ENCODE assay signal across 9 mouse cellular contexts in the genomic region with DNA sequence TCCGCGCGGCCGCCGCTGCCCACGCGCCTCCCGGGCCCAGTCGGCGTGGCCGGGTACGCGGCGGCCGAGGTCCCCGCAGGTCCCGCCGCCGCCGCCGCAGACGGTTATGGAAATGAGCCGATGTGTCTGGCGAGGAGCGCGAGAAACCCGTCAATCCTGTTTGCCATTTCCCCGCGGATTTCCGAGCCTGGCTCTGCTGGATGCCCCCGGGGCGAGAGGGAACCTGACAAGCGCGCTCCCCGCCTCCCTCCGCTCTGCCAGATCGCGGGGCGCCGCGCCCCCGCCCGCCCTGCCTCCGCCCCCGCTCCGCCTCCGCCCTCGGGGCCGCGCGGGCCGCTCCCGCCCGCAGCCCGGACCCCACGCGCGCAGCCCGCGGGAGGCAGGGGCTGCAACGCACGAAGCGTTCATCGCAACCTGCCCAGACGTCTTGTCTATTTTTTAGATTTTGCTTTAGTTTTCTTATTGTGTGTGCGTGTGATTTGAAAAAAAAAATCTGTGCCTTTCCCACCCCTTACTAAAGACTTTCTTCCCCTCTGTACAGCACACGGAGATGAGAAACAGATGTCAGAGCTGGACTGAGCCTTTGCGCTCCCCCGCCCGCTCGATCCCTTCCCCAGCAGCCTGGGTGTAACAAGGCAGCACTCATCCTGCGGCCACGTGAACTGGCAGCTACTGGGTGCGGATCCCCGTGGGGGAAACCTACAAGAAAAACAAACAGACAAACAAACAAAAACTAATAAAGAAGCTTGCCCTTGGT. TPM values are rescaled to one million over a fixed set of nuclear protein-coding genes. Genes with fewer than 3 reads are reported as not detected.
DNase-seq lines count a peak whose midpoint lies in the region; ATAC-seq lines count a peak whose summit lies in the region.
"Had no signal": no experiment of that assay in that cellular context is flagged by ENCODE, and none has a peak within 500 bp of the region (broad histone marks: within the 10 kb centered on the region; RNA-seq: fewer than 3 reads in every experiment).

TSS of gene Sertad4 (minus strand) at position 283 of the 757 bp plus-strand sequence.

- peaks cover 80% of the 10 kb centered on the region for H3K27me3 ChIP-seq in embryonic facial prominence, embryonic 10.5 days (replicated peaks; ENCODE audit: low read depth, poor library complexity, severe bottlenecking)
- peaks cover 89% of the 10 kb centered on the region for H3K27me3 ChIP-seq in liver, embryonic 13.5 days
- no peaks in the 10 kb centered on the region; the same call in 1 of the 2 replicates for H3K27me3 ChIP-seq in neural tube, embryonic 15.5 days (replicated peaks)

- peaks cover 3% of the 10 kb centered on the region; the same call in 1 of the 2 replicates for H3K36me3 ChIP-seq in embryonic facial prominence, embryonic 10.5 days (replicated peaks)
- no peaks in the 10 kb centered on the region for H3K36me3 ChIP-seq in liver, embryonic 13.5 days
- no peaks in the 10 kb centered on the region for H3K36me3 ChIP-seq in neural tube, embryonic 15.5 days
- H3K36me3 ChIP-seq: G1E had no signal

- peak within 1 kb of the TSS; percentile 98 for H3K27ac ChIP-seq in embryonic facial prominence, embryonic 10.5 days (replicated peaks)
- H3K27ac ChIP-seq in liver, embryonic 13.5 days, result no peak within 1 kb of the TSS
- H3K27ac ChIP-seq in neural tube, embryonic 15.5 days (replicated peaks), result peak within 1 kb of the TSS; percentile 95

- DNase-seq in ovary, adult 18-20 months (ENCODE audit: low spot score), result peak; percentile 28
- no peak for DNase-seq in ovary, postnatal 14 days (ENCODE audit: low spot score)
- DNase-seq in embryonic facial prominence, embryonic 10.5 days (ENCODE audit: low spot score), result peak; percentile 93
- DNase-seq in heart, adult 9 months (ENCODE audit: low spot score in 2 of 2), result peak; percentile 64 to 69
- DNase-seq in kidney, adult 9 months, result peak; percentile 36
- no peak for DNase-seq in liver, embryonic 13.5 days
- DNase-seq in urinary bladder, postnatal 4 days (ENCODE audit: low spot score in 2 of 2), result peak; percentile 64 to 73

- no peak for ATAC-seq in liver, embryonic 13.5 days (ENCODE audit: low read depth)
- peak; percentile 70 for ATAC-seq in neural tube, embryonic 15.5 days (ENCODE audit: low FRiP score)

- H3K4me3 ChIP-seq in embryonic facial prominence, embryonic 10.5 days, result peak within 1 kb of the TSS; percentile 94
- peak within 1 kb of the TSS; percentile 60 for H3K4me3 ChIP-seq in liver, embryonic 13.5 days (replicated peaks)
- peak within 1 kb of the TSS; percentile 57 for H3K4me3 ChIP-seq in neural tube, embryonic 15.5 days (replicated peaks)

- peak within 1 kb of the TSS; percentile 45; the same call in 1 of the 2 replicates for H3K9ac ChIP-seq in liver, embryonic 13.5 days
- H3K9ac ChIP-seq in neural tube, embryonic 15.5 days (replicated peaks), result peak within 1 kb of the TSS; percentile 80

- peak within 1 kb of the TSS; percentile 67 for H3K4me2 ChIP-seq in liver, embryonic 13.5 days
- H3K4me2 ChIP-seq in neural tube, embryonic 15.5 days, result peak within 1 kb of the TSS; percentile 89

- peaks cover 59% of the 10 kb centered on the region for H3K4me1 ChIP-seq in embryonic facial prominence, embryonic 10.5 days
- no peaks in the 10 kb centered on the region; the same call in 1 of the 2 replicates for H3K4me1 ChIP-seq in liver, embryonic 13.5 days (replicated peaks)
- H3K4me1 ChIP-seq in neural tube, embryonic 15.5 days, result peaks cover 57% of the 10 kb centered on the region

- under 1% methylated on average over 75 of the region's 75 CpGs for whole genome bisulfite sequencing in embryonic facial prominence, embryonic 10.5 days
- under 1% methylated on average over 64 of the region's 75 CpGs for WGBS in liver, embryonic 13.5 days (ENCODE audit: insufficient replicate concordance)
- WGBS in neural tube, embryonic 15.5 days, result under 1% methylated on average over 75 of the region's 75 CpGs

- no peaks in the 10 kb centered on the region for H3K9me3 ChIP-seq in embryonic facial prominence, embryonic 10.5 days
- no peaks in the 10 kb centered on the region for H3K9me3 ChIP-seq in liver, embryonic 13.5 days (replicated peaks)
- H3K9me3 ChIP-seq in neural tube, embryonic 15.5 days (replicated peaks), result no peaks in the 10 kb centered on the region

RNA-seq across cellular contexts. Expression of gene Sertad4, which starts in this region (rescaled TPM):
- 23.6 and 33.4 TPM in 2 replicates for polyA plus RNA-seq in embryonic facial prominence, embryonic 10.5 days (2016; fragmentation: Nextera tagmentation; extraction: Ambion mirVana)
- 0.93 and 1.2 TPM in 2 replicates for polyA plus RNA-seq in liver, embryonic 13.5 days (2015; fragmentation: Nextera tagmentation; extraction: Ambion mirVana)
- 16.6 and 17.3 TPM in 2 replicates for polyA plus RNA-seq in neural tube, embryonic 15.5 days (2015; fragmentation: Nextera tagmentation; extraction: Ambion mirVana)
- polyA plus RNA-seq: G1E had no signal

Comparison
In these comparisons a context has a peak if more than half of its experiments do, and no peak if none do; other contexts are left out.
1. DNase-seq: peak in ovary, adult 18-20 months (single experiment), embryonic facial prominence, embryonic 10.5 days (single experiment), heart, adult 9 months (2 of 2), kidney, adult 9 months (single experiment) and urinary bladder, postnatal 4 days (2 of 2); none in ovary, postnatal 14 days (single experiment) and liver, embryonic 13.5 days (single experiment).
2. Peak in every context shown above with its lines, with median percentiles within 50 percentile points of each other: H3K4me3 ChIP-seq.